Mouse (Mus musculus) spleen, postnatal 14 days (tissue): ENCODE data around the gene Mzt1.

ENCODE experiments used
- DNase-seq, 2 experiments: peaks; one replicate each; pipeline ENCODE4 v3.0.0; 2021 to 2022; ENCODE audit warnings: low spot score in 2 of 2

Gene Mzt1

DNA sequence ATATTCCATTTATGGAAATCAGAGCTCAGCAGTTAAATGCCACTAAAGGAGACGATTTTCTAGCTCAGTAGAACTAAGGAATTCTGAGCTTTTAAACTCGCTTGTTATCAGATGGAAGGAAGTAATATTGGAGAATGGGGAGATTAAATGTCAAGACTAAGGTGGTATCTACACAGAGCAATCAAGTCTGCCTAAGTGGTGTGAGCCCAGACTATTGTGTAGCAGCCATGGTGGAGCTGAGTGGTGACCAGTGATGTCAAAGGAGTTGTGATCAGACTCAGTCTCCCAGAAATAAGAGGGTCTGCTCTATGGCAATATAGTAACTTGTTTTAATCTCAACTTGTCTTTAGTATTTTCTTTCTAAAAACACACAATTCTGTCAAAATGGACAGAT, 35.0 kb downstream of the Mzt1 start:
- no peak for DNase-seq

DNA sequence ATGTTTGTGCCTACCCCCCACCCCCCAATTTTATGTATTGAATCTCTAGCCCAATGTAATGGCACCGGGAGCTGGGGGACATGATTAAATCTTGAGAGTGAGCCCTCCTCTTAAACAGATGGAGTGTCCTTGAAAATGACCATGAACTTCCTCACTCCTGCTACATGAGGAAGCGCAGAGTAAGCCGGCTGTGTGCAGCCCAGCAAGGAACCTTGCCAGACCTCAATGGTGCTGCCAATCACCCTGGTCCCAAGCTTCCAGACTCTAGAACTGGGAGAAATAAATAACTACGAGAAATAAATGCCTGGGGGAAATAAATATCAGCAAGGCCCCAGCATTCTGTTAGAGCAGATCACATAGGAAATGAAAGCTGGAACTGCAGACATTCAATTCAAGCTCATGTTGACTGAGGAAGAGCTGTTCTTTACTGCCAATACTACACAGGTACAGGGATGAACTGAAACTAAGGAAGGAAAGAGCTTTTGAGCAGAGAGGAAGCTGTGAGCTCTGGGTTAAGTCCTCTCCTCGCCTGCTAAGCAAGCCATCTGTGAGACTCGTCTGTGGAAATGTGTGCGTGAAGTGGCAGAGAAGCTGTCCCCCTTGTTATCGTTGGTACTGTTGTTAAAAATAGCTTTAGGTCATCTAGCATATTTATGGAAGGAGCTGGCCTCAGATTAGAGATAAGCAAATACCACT, 35.6 kb downstream of the Mzt1 start:
- no peak for DNase-seq

DNA sequence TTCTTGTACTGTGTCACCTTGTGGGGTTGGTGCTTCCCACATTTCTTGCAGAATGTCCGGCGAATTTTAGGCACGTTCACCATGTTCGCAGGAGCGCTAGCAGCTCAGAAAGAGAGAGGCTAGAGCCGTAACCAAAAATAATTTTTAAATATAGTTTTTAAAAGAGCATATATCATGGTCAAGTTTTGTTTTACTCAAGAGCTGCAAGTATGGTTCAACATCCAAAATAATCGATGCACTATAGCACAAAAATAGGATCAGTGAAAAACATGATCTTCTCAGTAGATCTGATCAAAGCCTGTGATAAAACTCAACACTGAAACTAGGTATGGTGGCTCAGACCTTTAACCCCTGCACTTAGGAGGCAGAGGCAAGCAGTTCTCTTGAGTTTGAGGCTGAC, 51.7 kb downstream of the Mzt1 start, which contains the start of gene Rpl36a-ps1:
Gene Rpl36a-ps1 (minus strand): TSS at position 101 of the 400 bp plus-strand sequence.
- no peak for DNase-seq

DNA sequence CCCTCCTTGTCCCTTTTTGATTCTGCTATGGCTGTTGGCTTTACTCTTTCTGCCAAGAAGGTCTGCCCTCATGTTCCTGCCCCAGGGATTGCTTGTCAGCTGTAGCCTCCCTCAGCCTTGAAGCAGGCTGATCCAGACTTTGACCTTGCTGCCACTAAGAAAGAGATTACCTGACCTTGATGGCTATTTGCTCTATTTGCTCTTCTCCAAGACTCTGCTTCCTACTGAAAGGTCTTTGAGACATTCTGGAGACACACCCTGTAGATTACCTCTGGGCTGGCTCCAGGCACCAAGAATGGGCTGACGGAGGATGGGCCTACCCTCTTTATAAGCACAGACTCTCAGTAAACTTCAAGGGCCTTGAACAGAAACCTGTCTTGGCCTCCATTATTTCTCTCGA, 53.5 kb downstream of the Mzt1 start:
- no peak for DNase-seq

DNA sequence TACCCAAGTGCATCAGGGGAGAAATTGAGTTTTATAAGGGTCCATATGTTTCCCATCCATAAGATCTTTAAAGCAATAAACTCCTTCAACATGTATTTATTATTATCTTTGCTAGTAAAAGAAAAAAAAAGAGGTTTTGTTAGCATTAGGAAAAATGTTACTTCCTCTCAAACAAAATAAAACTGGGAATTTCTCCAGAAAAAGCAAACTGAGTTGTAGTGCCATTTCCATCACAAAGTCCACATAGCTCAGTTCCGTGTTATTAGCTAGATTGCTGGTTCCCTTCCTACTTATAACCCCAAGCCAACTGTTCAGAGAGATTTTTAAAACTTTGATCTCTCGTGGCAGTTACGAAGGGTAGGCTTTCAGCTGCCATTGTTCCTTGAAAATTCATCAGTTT, 55.3 kb downstream of the Mzt1 start:
- DNase-seq = no peak

DNA sequence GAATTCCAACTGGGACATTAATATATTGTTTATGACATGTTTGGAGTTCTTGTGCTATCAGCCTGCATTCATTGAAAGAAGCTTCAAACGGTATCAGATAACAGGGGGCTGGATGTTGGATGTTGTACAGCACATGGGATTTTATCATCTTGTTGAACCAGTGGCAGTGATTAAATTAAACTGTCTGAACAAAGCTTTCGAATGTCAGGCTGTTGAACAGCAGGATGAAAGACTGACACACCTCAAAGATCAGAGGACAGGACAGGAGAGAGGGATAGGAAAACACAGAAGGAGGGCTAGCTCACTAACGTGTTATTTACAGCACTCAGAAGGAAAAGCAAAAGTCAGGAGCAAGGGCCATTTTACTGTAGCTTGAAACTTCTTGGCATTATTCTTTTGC, 56.1 kb downstream of the Mzt1 start:
- no peak for DNase-seq
